In genomic region chr1:189402223-189402943, GRCm38 (mm10) we compare ENCODE assay signal across 9 mouse cellular contexts. TPM values are rescaled to one million over a fixed set of nuclear protein-coding genes. Genes with fewer than 3 reads are reported as not detected.
DNase-seq lines count a peak whose midpoint lies in the region; ATAC-seq and TF ChIP-seq lines count a peak whose summit lies in the region.
"Had no signal": no experiment of that assay in that cellular context is flagged by ENCODE, and none has a peak within 500 bp of the region (broad histone marks: within the 10 kb centered on the region; RNA-seq: fewer than 3 reads in every experiment).

Gene Kcnk2, minus strand, starts transcription at chr1:189402273.

- H3K27ac ChIP-seq in hindbrain, embryonic 12.5 days = no peak within 1 kb of the TSS
- no peak within 1 kb of the TSS for H3K27ac ChIP-seq in hindbrain, embryonic 11.5 days (ENCODE audit: low read depth, low read length)
- no peak within 1 kb of the TSS for H3K27ac ChIP-seq in embryonic fibroblast, embryonic 13.5 days (ENCODE audit: insufficient read depth, low read length)

- H3K36me3 ChIP-seq in hindbrain, embryonic 12.5 days = no peaks in the 10 kb centered on the region
- H3K36me3 ChIP-seq in hindbrain, embryonic 11.5 days (ENCODE audit: control insufficient read depth, insufficient read depth, low read length) = no peaks in the 10 kb centered on the region

- H3K4me2 ChIP-seq in hindbrain, embryonic 12.5 days (replicated peaks) = peak within 1 kb of the TSS; percentile 19; the same call in 1 of the 2 replicates
- H3K4me2 ChIP-seq in hindbrain, embryonic 11.5 days (replicated peaks; ENCODE audit: low read depth, low read length) = no peak within 1 kb of the TSS

- no peaks in the 10 kb centered on the region for H3K27me3 ChIP-seq in hindbrain, embryonic 12.5 days
- no peaks in the 10 kb centered on the region for H3K27me3 ChIP-seq in hindbrain, embryonic 11.5 days (ENCODE audit: control insufficient read depth, insufficient read depth, low read length)
- H3K27me3 ChIP-seq: megakaryocyte, embryonic 14.5 days had no signal

- H3K4me1 ChIP-seq in hindbrain, embryonic 12.5 days = peaks cover 5% of the 10 kb centered on the region
- no peaks in the 10 kb centered on the region for H3K4me1 ChIP-seq in hindbrain, embryonic 11.5 days (replicated peaks; ENCODE audit: control insufficient read depth, insufficient read depth, low read length)
- peaks cover 2% of the 10 kb centered on the region; the same call in 1 of the 2 replicates for H3K4me1 ChIP-seq in embryonic fibroblast, embryonic 13.5 days (ENCODE audit: control insufficient read depth, insufficient read depth, low read length)
- H3K4me1 ChIP-seq: megakaryocyte, embryonic 14.5 days had no signal

- no peak for DNase-seq in hindbrain, embryonic 11.5 days (ENCODE audit: low spot score)
- no peak for DNase-seq in adrenal gland, postnatal 10 days
- no peak for DNase-seq in left cerebral cortex, postnatal 36 days (ENCODE audit: low spot score in 2 of 2)
- DNase-seq in spleen, adult 12 weeks (ENCODE audit: low spot score) = no peak

- TF ChIP-seq POLR2A in embryonic fibroblast, embryonic 13.5 days (IDR thresholded peaks at IDR 0.05; ENCODE audit: low read depth, low read length) = no peak

- ATAC-seq in hindbrain, embryonic 12.5 days (ENCODE audit: low FRiP score) = no peak
- ATAC-seq in hindbrain, embryonic 11.5 days (ENCODE audit: low FRiP score) = no peak
- ATAC-seq in cerebellum, adult (ENCODE audit: insufficient number of reproducible peaks, low FRiP score, low TSS enrichment) = no peak
- ATAC-seq in erythroblast, adult 5-6 weeks (replicated peaks; ENCODE audit: low FRiP score, poor library complexity, severe bottlenecking) = no peak

- 55% methylated on average over 14 of the region's 14 CpGs for WGBS in hindbrain, embryonic 12.5 days
- WGBS in hindbrain, embryonic 11.5 days = 54% methylated on average over 14 of the region's 14 CpGs

- no peak within 1 kb of the TSS for H3K9ac ChIP-seq in hindbrain, embryonic 12.5 days
- H3K9ac ChIP-seq in hindbrain, embryonic 11.5 days (ENCODE audit: low read depth, low read length) = no peak within 1 kb of the TSS

- H3K4me3 ChIP-seq in hindbrain, embryonic 12.5 days = no peak within 1 kb of the TSS
- no peak within 1 kb of the TSS for H3K4me3 ChIP-seq in hindbrain, embryonic 11.5 days (ENCODE audit: low read depth, low read length)
- no peak within 1 kb of the TSS for H3K4me3 ChIP-seq in embryonic fibroblast, embryonic 13.5 days (ENCODE audit: insufficient read depth, low read length)
- H3K4me3 ChIP-seq: megakaryocyte, embryonic 14.5 days had no signal

- no peaks in the 10 kb centered on the region for H3K9me3 ChIP-seq in hindbrain, embryonic 12.5 days (replicated peaks)
- no peaks in the 10 kb centered on the region for H3K9me3 ChIP-seq in hindbrain, embryonic 11.5 days (ENCODE audit: control insufficient read depth, low read length)

- no peak for TF ChIP-seq CTCF in embryonic fibroblast, embryonic 13.5 days (IDR thresholded peaks at IDR 0.05; ENCODE audit: borderline replicate concordance, insufficient read depth, low read length)

- intact Hi-C loops in left cerebral cortex, postnatal 36 days (cut with DNase I) = loop anchor here (1.0 kb wide), 1 partner anchor 15 kb away; no protein-coding TSS in a partner anchor

RNA-seq across cellular contexts. Expression of gene Kcnk2, which starts in this region (rescaled TPM):
- 11.1 and 11.4 TPM in 2 replicates for polyA plus RNA-seq in hindbrain, embryonic 12.5 days (2016; fragmentation: Nextera tagmentation; extraction: Ambion mirVana)
- 5.6 and 6.1 TPM in 2 replicates for polyA plus RNA-seq in hindbrain, embryonic 11.5 days (2014; fragmentation: Nextera tagmentation; extraction: Ambion mirVana)
- total RNA-seq in adrenal gland, postnatal 10 days (2021) = 10 to 100 TPM; 15.0 to 16.0 TPM
- polyA plus RNA-seq in embryonic fibroblast, embryonic 13.5 days (2011; ENCODE audit: insufficient read length, low read depth, missing spikeins) = 21.8 and 35.6 TPM in 2 replicates
- 10 to 100 TPM; 59.7 to 62.9 TPM for total RNA-seq in left cerebral cortex, postnatal 36 days (2021)
- total RNA-seq in erythroblast, adult 5-6 weeks (2015; ENCODE audit: low replicate concordance) = not detected in 2 replicates
- not detected in 2 replicates for total RNA-seq in erythroblast, adult 5-6 weeks (2017; ENCODE audit: low replicate concordance)

Comparison
In these comparisons a context has a peak if more than half of its experiments do, and no peak if none do; other contexts are left out.
1. RNA of gene Kcnk2 (total RNA-seq): 59.7 to 62.9 TPM in left cerebral cortex, postnatal 36 days and 15.0 to 16.0 TPM in adrenal gland, postnatal 10 days; not detected in erythroblast, adult 5-6 weeks; every median in the first group is over 10 times any median in the second.